Mouse (Mus musculus): ENCODE measurements around the gene Doc2a. TPM values are rescaled to one million over a fixed set of nuclear protein-coding genes. Genes with fewer than 3 reads are reported as not detected.

Doc2a gene
- 1.5 and 1.6 TPM in 2 replicates for polyA plus RNA-seq (2015; fragmentation: Nextera tagmentation; extraction: Ambion mirVana)

- ATAC-seq: no peak
- 0 out of 2 replicates have a peak within 1 kb of the TSS, but pooled peaks have one; percentile 12 for H3K9ac ChIP-seq (ENCODE audit: low read depth, low read length)
- H3K9me3 ChIP-seq (ENCODE audit: control insufficient read depth): no peaks in the 10 kb centered on the region
- 39% methylated on average over 4 of the region's 4 CpGs for WGBS
- H3K36me3 ChIP-seq (ENCODE audit: control insufficient read depth, insufficient read depth): peaks cover 4% of the 10 kb centered on the region; the same call in 1 of the 2 replicates
- TF ChIP-seq CTCF (IDR thresholded peaks at IDR 0.05; ENCODE audit: low read depth): no peak
- H3K27me3 ChIP-seq (replicated peaks; ENCODE audit: control insufficient read depth, insufficient read depth, low read length): peaks cover 19% of the 10 kb centered on the region
- peak within 1 kb of the TSS; percentile 86 for H3K4me2 ChIP-seq (replicated peaks; ENCODE audit: low read depth)
- no peak within 1 kb of the TSS for H3K27ac ChIP-seq (ENCODE audit: low read depth, low read length)
- H3K4me3 ChIP-seq (ENCODE audit: low read depth, low read length): peak within 1 kb of the TSS; percentile 46
- no peaks in the 10 kb centered on the region; the same call in 1 of the 2 replicates for H3K4me1 ChIP-seq (replicated peaks; ENCODE audit: control insufficient read depth, insufficient read depth, low read length)
Measured at GRCm38 (mm10) chr7:126847116-126847420, at the start of gene Doc2a. TSS of gene Doc2a (plus strand) at chr7:126847416.

DNA sequence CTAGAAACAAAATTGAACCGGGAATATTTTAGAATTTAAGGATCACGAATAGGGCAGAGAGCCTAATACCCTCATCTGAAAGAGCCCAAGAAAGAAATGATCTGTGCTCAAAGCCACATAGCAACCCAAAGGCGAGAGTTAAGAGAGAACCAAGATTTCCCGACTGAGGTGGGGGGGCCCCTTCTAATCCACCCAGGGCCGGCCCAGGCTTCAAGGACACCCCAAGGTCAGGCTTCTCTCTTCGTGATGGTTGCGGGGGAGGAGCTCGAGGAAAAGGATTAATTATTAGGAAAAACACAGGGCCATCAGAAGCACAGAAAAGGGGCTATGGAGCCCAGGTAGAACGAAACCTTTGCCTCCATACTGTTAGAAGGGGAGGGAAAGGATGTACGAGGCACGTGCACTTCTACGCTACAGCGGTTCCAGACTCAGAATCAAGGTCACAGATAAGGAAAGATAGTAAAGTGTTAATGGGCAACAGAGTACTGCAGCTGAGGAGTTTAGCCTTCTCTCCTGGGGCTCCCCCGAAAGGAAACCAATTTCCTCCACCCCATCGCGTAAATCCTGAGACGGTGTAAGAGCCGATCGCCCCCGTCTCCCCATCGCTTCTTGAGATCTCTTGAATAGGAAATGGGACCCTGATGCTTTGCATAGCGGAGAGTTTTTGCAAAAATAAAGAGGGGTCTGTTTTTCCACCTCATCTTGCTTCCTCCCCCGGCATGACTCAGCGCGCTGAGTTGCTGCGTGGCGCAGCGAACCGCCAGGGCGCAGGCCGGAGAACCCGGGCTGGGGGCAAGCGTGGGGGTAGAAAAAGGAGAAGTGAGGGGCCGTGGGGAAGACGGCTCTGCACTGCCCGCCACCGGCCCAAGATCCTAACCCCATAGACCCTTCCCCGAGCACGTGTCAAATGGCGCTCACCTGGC, 48.8 kb upstream of the Doc2a start:
- no peak for TF ChIP-seq CTCF (IDR thresholded peaks at IDR 0.05; ENCODE audit: low read depth)
- WGBS: under 1% methylated on average over 40 of the region's 40 CpGs
- ATAC-seq: peak; percentile 9
- H3K9me3 ChIP-seq (ENCODE audit: control insufficient read depth): no peaks in the 10 kb centered on the region
- peak overlapping the region; percentile 68 for H3K9ac ChIP-seq (ENCODE audit: low read depth, low read length)
- H3K4me1 ChIP-seq (replicated peaks; ENCODE audit: control insufficient read depth, insufficient read depth, low read length): 0 out of 2 replicates have a peak, but pooled peaks cover 3% of the 10 kb centered on the region
- H3K4me2 ChIP-seq (replicated peaks; ENCODE audit: low read depth): peak overlapping the region; percentile 85
- H3K4me3 ChIP-seq (ENCODE audit: low read depth, low read length): peak overlapping the region; percentile 86
- H3K36me3 ChIP-seq (ENCODE audit: control insufficient read depth, insufficient read depth): peaks cover 27% of the 10 kb centered on the region
- no peaks in the 10 kb centered on the region for H3K27me3 ChIP-seq (replicated peaks; ENCODE audit: control insufficient read depth, insufficient read depth, low read length)
- H3K27ac ChIP-seq (ENCODE audit: low read depth, low read length): peak overlapping the region; percentile 89

DNA sequence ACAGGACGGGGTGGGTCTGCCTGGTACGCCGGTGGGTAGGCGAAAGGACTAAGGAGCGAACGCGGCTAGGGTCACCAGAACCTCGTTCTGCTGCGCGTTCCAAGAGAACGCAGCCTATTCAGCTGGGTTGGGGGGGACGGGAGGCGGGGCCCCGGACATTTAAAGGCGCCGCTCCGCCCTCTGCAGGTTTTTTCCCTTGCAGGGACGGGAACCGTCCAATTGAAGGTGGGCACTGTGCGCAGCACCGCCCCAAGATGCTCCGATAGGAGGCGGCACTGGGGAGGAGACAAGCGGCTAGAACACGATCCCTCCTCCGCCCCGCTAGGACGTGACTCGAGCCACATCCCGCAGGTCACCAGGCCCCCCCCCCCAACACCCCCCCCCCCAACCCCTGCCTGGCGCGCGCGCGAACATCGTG, 48.2 kb upstream of the Doc2a start:
- H3K27ac ChIP-seq (ENCODE audit: low read depth, low read length): peak overlapping the region; percentile 89
- peak; percentile 67 for TF ChIP-seq CTCF (IDR thresholded peaks at IDR 0.05; ENCODE audit: low read depth)
- H3K4me1 ChIP-seq (replicated peaks; ENCODE audit: control insufficient read depth, insufficient read depth, low read length): 0 out of 2 replicates have a peak, but pooled peaks cover 3% of the 10 kb centered on the region
- H3K27me3 ChIP-seq (replicated peaks; ENCODE audit: control insufficient read depth, insufficient read depth, low read length): no peaks in the 10 kb centered on the region
- under 1% methylated on average over 29 of the region's 36 CpGs for WGBS
- peak overlapping the region; percentile 68 for H3K9ac ChIP-seq (ENCODE audit: low read depth, low read length)
- H3K36me3 ChIP-seq (ENCODE audit: control insufficient read depth, insufficient read depth): peaks cover 27% of the 10 kb centered on the region
- no peaks in the 10 kb centered on the region for H3K9me3 ChIP-seq (ENCODE audit: control insufficient read depth)
- peak; percentile 92 for ATAC-seq
- peak overlapping the region; percentile 86 for H3K4me3 ChIP-seq (ENCODE audit: low read depth, low read length)
- H3K4me2 ChIP-seq (replicated peaks; ENCODE audit: low read depth): peak overlapping the region; percentile 85

- no peaks in the 10 kb centered on the region for H3K9me3 ChIP-seq (ENCODE audit: control insufficient read depth)
- WGBS: 4% methylated on average over 38 of the region's 38 CpGs
- peak; percentile 57 for TF ChIP-seq CTCF (IDR thresholded peaks at IDR 0.05; ENCODE audit: low read depth)
- H3K9ac ChIP-seq (ENCODE audit: low read depth, low read length): peak overlapping the region; percentile 60
- 0 out of 2 replicates have a peak, but pooled peaks cover 3% of the 10 kb centered on the region for H3K4me1 ChIP-seq (replicated peaks; ENCODE audit: control insufficient read depth, insufficient read depth, low read length)
- peak overlapping the region; percentile 85 for H3K4me2 ChIP-seq (replicated peaks; ENCODE audit: low read depth)
- no peaks in the 10 kb centered on the region for H3K27me3 ChIP-seq (replicated peaks; ENCODE audit: control insufficient read depth, insufficient read depth, low read length)
- H3K4me3 ChIP-seq (ENCODE audit: low read depth, low read length): peak overlapping the region; percentile 86
- peaks cover 25% of the 10 kb centered on the region for H3K36me3 ChIP-seq (ENCODE audit: control insufficient read depth, insufficient read depth)
- peak; percentile 78 for ATAC-seq
- peak overlapping the region; percentile 89 for H3K27ac ChIP-seq (ENCODE audit: low read depth, low read length)
Measured at GRCm38 (mm10) chr7:126799468-126800268, 47.5 kb upstream of the Doc2a start.

DNA sequence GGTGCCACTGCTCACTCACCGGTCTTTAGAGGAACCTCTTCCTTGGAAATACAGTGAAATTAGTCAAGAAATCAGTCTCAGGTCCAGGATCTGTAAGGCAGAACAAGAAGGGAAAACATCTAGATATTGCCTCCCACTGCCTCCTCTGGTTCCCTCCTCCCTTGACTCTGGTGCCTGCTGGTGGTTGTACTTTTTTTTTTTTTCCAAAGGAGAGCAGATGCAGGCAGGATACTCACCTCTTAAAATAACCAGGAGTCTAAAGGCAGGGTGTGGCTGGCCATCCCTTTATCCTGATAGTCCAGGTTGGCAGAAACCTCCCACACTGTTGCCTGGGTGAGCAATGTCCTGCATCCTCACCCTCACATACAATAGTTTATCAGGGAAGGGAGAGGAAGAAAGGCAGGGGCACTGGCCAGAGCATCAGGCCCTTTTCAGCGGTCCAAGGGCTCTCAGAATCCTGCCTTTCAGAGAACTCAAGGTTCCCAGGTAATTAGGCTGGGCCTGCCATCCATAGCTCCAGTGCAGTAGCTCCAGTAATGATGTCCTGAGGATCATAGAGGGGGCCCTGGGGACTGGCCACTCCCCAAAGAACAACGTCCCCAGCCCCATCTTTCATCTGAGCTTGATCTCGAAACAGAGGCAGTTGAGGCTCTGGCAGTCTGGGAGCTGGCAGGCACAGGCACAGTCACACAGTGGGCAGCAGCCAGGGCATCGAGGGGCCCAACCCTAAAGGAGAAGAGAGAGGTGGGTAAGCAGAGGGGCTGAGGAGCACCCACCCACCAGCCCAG, 46.8 kb upstream of the Doc2a start:
- Histone ChIP-seq H3K4me3 (ENCODE audit: low read depth, low read length) (peak overlapping the region; percentile 86), H3K36me3 (ENCODE audit: control insufficient read depth, insufficient read depth) (peaks cover 17% of the 10 kb centered on the region; the same call in 1 of the 2 replicates), H3K27ac (ENCODE audit: low read depth, low read length) (peak overlapping the region; percentile 89), H3K4me2 (replicated peaks; ENCODE audit: low read depth) (peak overlapping the region; percentile 85), H3K4me1 (replicated peaks; ENCODE audit: control insufficient read depth, insufficient read depth, low read length) (0 out of 2 replicates have a peak, but pooled peaks cover 3% of the 10 kb centered on the region), H3K27me3 (replicated peaks; ENCODE audit: control insufficient read depth, insufficient read depth, low read length) (no peaks in the 10 kb centered on the region), H3K9ac (ENCODE audit: low read depth, low read length) (peak overlapping the region; percentile 60), H3K9me3 (ENCODE audit: control insufficient read depth) (no peaks in the 10 kb centered on the region)
- TF ChIP-seq CTCF (IDR thresholded peaks at IDR 0.05; ENCODE audit: low read depth): no peak; the same call in 1 of the 2 replicates
- ATAC-seq: no peak
- 61% methylated on average over 5 of the region's 5 CpGs for WGBS

Data from intestine, postnatal 0 days (tissue).